Mouse (Mus musculus) embryonic facial prominence, embryonic 13.5 days (tissue): ENCODE data around the gene Taf4. TPM values are rescaled to one million over a fixed set of nuclear protein-coding genes. Genes with fewer than 3 reads are reported as not detected.

Experiments
- ATAC-seq: fragments of 200-750 bp; cut with Nextera tagmentation; 2 replicates; pipeline ENCODE4 v1.8.0; 2017; ENCODE audit warnings: low read depth; ENCODE audit not compliant: insufficient number of reproducible peaks, insufficient read depth, low FRiP score, low TSS enrichment
- H3K27ac ChIP-seq: fragments of 300-500 bp; sonication (generic); 2 replicates; pipeline ENCODE4 v1.5.1; 2015; ENCODE audit warnings: moderate library complexity, mild to moderate bottlenecking, inconsistent platforms
- H3K27me3 ChIP-seq: fragments of 300-500 bp; sonication (generic); 2 replicates; pipeline ENCODE4 v1.6.1; 2015; ENCODE audit warnings: mild to moderate bottlenecking, inconsistent platforms
- H3K36me3 ChIP-seq: fragments of 300-500 bp; sonication (generic); 2 replicates; pipeline ENCODE4 v1.6.1; 2015; ENCODE audit warnings: mild to moderate bottlenecking, inconsistent platforms
- H3K4me1 ChIP-seq: fragments of 300-500 bp; sonication (generic); 2 replicates; pipeline ENCODE4 v1.6.1; 2015; ENCODE audit warnings: inconsistent platforms
- H3K4me2 ChIP-seq: fragments of 300-500 bp; sonication (generic); 2 replicates; pipeline ENCODE4 v1.6.1; 2015; ENCODE audit warnings: moderate library complexity, mild to moderate bottlenecking, inconsistent platforms
- H3K4me3 ChIP-seq: fragments of 300-500 bp; sonication (generic); 2 replicates; pipeline ENCODE4 v1.5.1; 2015; ENCODE audit warnings: mild to moderate bottlenecking, inconsistent platforms
- H3K9ac ChIP-seq: fragments of 300-500 bp; sonication (generic); 2 replicates; pipeline ENCODE4 v1.6.1; 2015; ENCODE audit warnings: mild to moderate bottlenecking, inconsistent platforms
- H3K9me3 ChIP-seq: fragments of 300-500 bp; sonication (generic); 2 replicates; pipeline ENCODE4 v1.6.1; 2016; ENCODE audit warnings: inconsistent platforms
- WGBS: fragments of 180-500 bp; shearing (Covaris S2); methylation state at CpG from one replicate; pipeline ENCODE4 v1.1.7; 2015; ENCODE audit warnings: mixed read lengths; 5-methylcytosine and 5-hydroxymethylcytosine counted together
- polyA plus RNA-seq: library from polyadenylated mRNA; unstranded; fragments of >200 nt; fragmentation: Nextera tagmentation; extraction: Ambion mirVana; gene quantifications from 2 replicates; pipeline ENCODE4 v1.2.1, GENCODE M21; 2015

Gene Taf4
- polyA plus RNA-seq, 1 experiment from 2014 or later, result 3.7 TPM

DNA sequence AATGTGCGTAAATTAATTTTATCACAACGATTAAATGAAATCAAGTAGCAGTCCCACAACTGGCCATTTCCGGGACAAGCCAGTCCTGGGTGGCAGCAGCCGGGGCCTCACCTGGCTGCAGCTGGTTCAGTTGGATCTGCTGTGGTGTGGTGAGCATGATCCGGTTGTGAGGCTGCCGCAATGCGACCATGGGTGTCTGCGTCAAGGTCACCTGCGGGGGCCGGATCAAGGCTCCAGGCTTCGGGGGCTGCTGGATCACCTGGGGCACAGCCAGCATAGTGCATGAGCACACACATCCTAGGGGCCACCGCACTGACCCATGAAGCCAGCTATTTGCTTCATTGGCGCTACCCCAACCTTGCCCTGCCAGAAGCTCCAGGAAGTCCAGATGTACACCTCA, 47.3 kb downstream of the Taf4 start:
- no peak overlapping the region for H3K4me3 ChIP-seq
- H3K4me2 ChIP-seq, result no peak overlapping the region
- no peaks in the 10 kb centered on the region for H3K4me1 ChIP-seq
- ATAC-seq, result no peak
- 94% methylated on average over 13 of the region's 13 CpGs for WGBS
- H3K27me3 ChIP-seq, result no peaks in the 10 kb centered on the region
- no peak overlapping the region for H3K27ac ChIP-seq
- no peak overlapping the region for H3K9ac ChIP-seq
- peaks cover 80% of the 10 kb centered on the region for H3K36me3 ChIP-seq
- no peaks in the 10 kb centered on the region for H3K9me3 ChIP-seq

- Histone ChIP-seq H3K27me3 (no peaks in the 10 kb centered on the region), H3K9ac (no peak overlapping the region), H3K36me3 (peaks cover 81% of the 10 kb centered on the region), H3K4me3 (no peak overlapping the region), H3K4me1 (no peaks in the 10 kb centered on the region), H3K9me3 (no peaks in the 10 kb centered on the region; the same call in 1 of the 2 replicates), H3K27ac (no peak overlapping the region), H3K4me2 (no peak overlapping the region)
- WGBS, result 84% methylated on average over 6 of the region's 6 CpGs
- ATAC-seq, result no peak
Measured at GRCm38 (mm10) chr2:179924038-179924437, 52.4 kb downstream of the Taf4 start.

GRCm38 (mm10) chr2:179921021-179921653, 55.3 kb downstream of the Taf4 start:
- Histone ChIP-seq H3K36me3 (peaks cover 90% of the 10 kb centered on the region), H3K27ac (no peak overlapping the region), H3K4me1 (no peaks in the 10 kb centered on the region), H3K9me3 (no peaks in the 10 kb centered on the region; the same call in 1 of the 2 replicates), H3K4me3 (no peak overlapping the region), H3K27me3 (no peaks in the 10 kb centered on the region), H3K9ac (no peak overlapping the region), H3K4me2 (no peak overlapping the region)
- no peak for ATAC-seq
- 95% methylated on average over 8 of the region's 8 CpGs for WGBS

GRCm38 (mm10) chr2:179920042-179920441, 56.4 kb downstream of the Taf4 start:
- 80% methylated on average over 4 of the region's 4 CpGs for WGBS
- Histone ChIP-seq H3K4me1 (no peaks in the 10 kb centered on the region), H3K27ac (no peak overlapping the region), H3K4me2 (no peak overlapping the region), H3K9me3 (no peaks in the 10 kb centered on the region; the same call in 1 of the 2 replicates), H3K36me3 (peaks cover 88% of the 10 kb centered on the region), H3K9ac (no peak overlapping the region), H3K27me3 (no peaks in the 10 kb centered on the region), H3K4me3 (no peak overlapping the region)
- no peak for ATAC-seq

DNA sequence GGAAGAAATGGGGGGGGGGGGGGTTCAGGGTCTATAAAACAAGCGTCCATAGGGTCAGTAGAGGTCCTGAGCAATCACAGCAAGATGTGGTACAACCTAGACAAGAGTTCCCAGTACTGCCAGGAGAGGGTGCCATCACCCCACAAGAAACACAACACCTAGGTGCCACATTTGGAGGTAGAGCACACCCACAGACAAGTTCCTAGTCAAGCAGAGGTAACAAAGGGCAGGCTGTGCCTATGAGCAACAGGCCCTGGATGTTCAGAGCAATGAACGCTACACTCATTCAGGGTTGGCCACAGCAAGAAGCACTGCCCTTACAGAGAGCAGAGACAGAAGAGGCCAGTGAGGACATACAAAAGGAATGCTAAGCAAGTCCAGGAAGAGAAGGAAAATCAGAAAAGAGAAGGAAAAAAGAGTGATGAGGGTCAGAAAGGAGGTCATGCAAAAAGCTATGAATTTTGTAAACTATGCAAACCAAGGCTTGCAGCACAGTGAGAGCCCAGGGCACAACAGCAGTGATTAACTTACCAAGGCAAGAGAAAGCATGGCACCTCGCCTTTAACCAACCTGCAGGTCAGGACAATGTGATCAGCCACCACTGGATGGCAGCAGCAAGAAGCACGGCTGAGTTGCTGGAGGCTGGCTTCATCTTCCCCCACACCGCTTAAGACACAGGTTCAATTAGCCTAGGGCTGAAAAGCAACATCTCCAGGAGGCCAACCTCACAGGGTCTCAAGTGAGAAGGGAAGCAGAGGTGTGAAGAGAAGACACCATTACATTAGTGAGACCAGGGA, 59.4 kb downstream of the Taf4 start:
- Histone ChIP-seq H3K27ac (no peak overlapping the region), H3K9me3 (no peaks in the 10 kb centered on the region; the same call in 1 of the 2 replicates), H3K4me2 (no peak overlapping the region), H3K4me1 (no peaks in the 10 kb centered on the region), H3K36me3 (peaks cover 84% of the 10 kb centered on the region), H3K9ac (no peak overlapping the region), H3K4me3 (no peak overlapping the region), H3K27me3 (no peaks in the 10 kb centered on the region)
- WGBS, result 27% methylated on average over 5 of the region's 5 CpGs
- ATAC-seq, result no peak

- peaks cover 70% of the 10 kb centered on the region for H3K36me3 ChIP-seq
- ATAC-seq, result no peak
- WGBS, result 89% methylated on average over 2 of the region's 2 CpGs
- H3K4me3 ChIP-seq, result no peak overlapping the region
- H3K4me1 ChIP-seq, result no peaks in the 10 kb centered on the region
- H3K9me3 ChIP-seq, result no peaks in the 10 kb centered on the region
- H3K27me3 ChIP-seq, result no peaks in the 10 kb centered on the region
- no peak overlapping the region for H3K27ac ChIP-seq
- H3K4me2 ChIP-seq, result no peak overlapping the region
- H3K9ac ChIP-seq, result 0 out of 2 replicates have a peak overlapping the region, but pooled peaks have one; percentile 21
Measured at GRCm38 (mm10) chr2:179914246-179914645, 62.2 kb downstream of the Taf4 start.

DNA sequence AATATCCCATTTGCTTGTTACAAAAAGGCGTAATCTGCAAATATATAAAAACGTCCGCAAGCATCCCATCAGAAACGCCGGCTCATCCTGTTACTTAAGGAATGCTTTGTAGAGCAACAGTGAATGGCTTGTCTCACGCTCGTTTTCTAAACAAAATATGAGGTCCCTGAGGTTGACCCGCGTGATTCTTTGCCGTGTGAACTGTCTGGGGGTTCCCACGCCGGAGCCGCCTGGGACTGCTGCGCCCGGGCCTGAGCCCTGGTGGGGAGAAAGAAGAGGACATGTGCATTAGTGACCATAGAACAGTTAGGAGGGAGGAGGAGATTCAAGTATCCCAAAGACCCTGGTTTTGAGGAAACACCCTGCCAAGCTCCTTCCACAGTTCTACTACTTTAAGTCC, 63.1 kb downstream of the Taf4 start:
- 87% methylated on average over 15 of the region's 15 CpGs for WGBS
- Histone ChIP-seq H3K27ac (no peak overlapping the region), H3K4me1 (no peaks in the 10 kb centered on the region), H3K4me3 (no peak overlapping the region), H3K27me3 (no peaks in the 10 kb centered on the region), H3K9ac (no peak overlapping the region), H3K4me2 (no peak overlapping the region), H3K9me3 (no peaks in the 10 kb centered on the region), H3K36me3 (peaks cover 62% of the 10 kb centered on the region)
- no peak for ATAC-seq

- no peaks in the 10 kb centered on the region for H3K9me3 ChIP-seq
- H3K4me3 ChIP-seq, result no peak overlapping the region
- no peak overlapping the region for H3K4me2 ChIP-seq
- no peaks in the 10 kb centered on the region for H3K4me1 ChIP-seq
- H3K27me3 ChIP-seq, result no peaks in the 10 kb centered on the region
- ATAC-seq, result no peak
- H3K27ac ChIP-seq, result no peak overlapping the region
- peaks cover 58% of the 10 kb centered on the region for H3K36me3 ChIP-seq
- H3K9ac ChIP-seq, result no peak overlapping the region
- WGBS, result 84% methylated on average over 12 of the region's 12 CpGs
Measured at GRCm38 (mm10) chr2:179912911-179913310, 63.5 kb downstream of the Taf4 start.

GRCm38 (mm10) chr2:179896949-179897348, 79.5 kb downstream of the Taf4 start:
- H3K4me1 ChIP-seq, result no peaks in the 10 kb centered on the region
- no peak overlapping the region for H3K4me3 ChIP-seq
- H3K9ac ChIP-seq, result no peak overlapping the region
- H3K4me2 ChIP-seq, result no peak overlapping the region
- H3K9me3 ChIP-seq, result no peaks in the 10 kb centered on the region
- 75% methylated on average over 2 of the region's 2 CpGs for WGBS
- H3K27me3 ChIP-seq, result no peaks in the 10 kb centered on the region
- no peak for ATAC-seq
- no peak overlapping the region for H3K27ac ChIP-seq
- H3K36me3 ChIP-seq, result no peaks in the 10 kb centered on the region

GRCm38 (mm10) chr2:179891048-179891447, 85.4 kb downstream of the Taf4 start:
- Histone ChIP-seq H3K27me3 (no peaks in the 10 kb centered on the region), H3K4me1 (no peaks in the 10 kb centered on the region), H3K36me3 (no peaks in the 10 kb centered on the region), H3K9me3 (no peaks in the 10 kb centered on the region), H3K9ac (no peak overlapping the region), H3K4me2 (no peak overlapping the region), H3K27ac (no peak overlapping the region), H3K4me3 (no peak overlapping the region)
- WGBS, result 66% methylated on average over 3 of the region's 3 CpGs
- ATAC-seq, result no peak

- Histone ChIP-seq H3K9ac (no peak overlapping the region), H3K36me3 (no peaks in the 10 kb centered on the region), H3K4me3 (no peak overlapping the region), H3K27me3 (no peaks in the 10 kb centered on the region), H3K4me2 (no peak overlapping the region), H3K27ac (no peak overlapping the region), H3K9me3 (no peaks in the 10 kb centered on the region), H3K4me1 (no peaks in the 10 kb centered on the region)
- 43% methylated on average over 7 of the region's 7 CpGs for WGBS
- ATAC-seq, result no peak
Measured at GRCm38 (mm10) chr2:179884561-179884960, 91.9 kb downstream of the Taf4 start.
